Mouse (Mus musculus) frontal cortex, postnatal 14 days (tissue): ENCODE data around the gene Prkce.

Experiments
- DNase-seq, 2 experiments: peaks; one replicate each; pipeline ENCODE4 v3.0.0; 2022; ENCODE audit warnings: low spot score in 2 of 2

The Prkce gene

GRCm38 (mm10) chr17:86523374-86523773, 355.8 kb downstream of the Prkce start:
- DNase-seq: no peak

- no peak for DNase-seq
Measured at GRCm38 (mm10) chr17:86523843-86524242, 356.3 kb downstream of the Prkce start.

GRCm38 (mm10) chr17:86525075-86525474, 357.5 kb downstream of the Prkce start:
- DNase-seq: no peak

GRCm38 (mm10) chr17:86526016-86526415, 358.4 kb downstream of the Prkce start:
- DNase-seq: no peak

- no peak for DNase-seq
Measured at GRCm38 (mm10) chr17:86527298-86527697, 359.7 kb downstream of the Prkce start.

GRCm38 (mm10) chr17:86529003-86529402, 361.4 kb downstream of the Prkce start:
- DNase-seq: no peak

- DNase-seq: no peak
Measured at GRCm38 (mm10) chr17:86529411-86529810, 361.8 kb downstream of the Prkce start.

- DNase-seq: no peak
Measured at GRCm38 (mm10) chr17:86531231-86531630, 363.6 kb downstream of the Prkce start.

GRCm38 (mm10) chr17:86532783-86533548, 365.4 kb downstream of the Prkce start:
- DNase-seq: no peak

- DNase-seq: no peak
Measured at GRCm38 (mm10) chr17:86533549-86533851, 365.9 kb downstream of the Prkce start.

GRCm38 (mm10) chr17:86535096-86535495, 367.5 kb downstream of the Prkce start:
- no peak for DNase-seq

GRCm38 (mm10) chr17:86535827-86536656, 368.5 kb downstream of the Prkce start:
- DNase-seq: peak; percentile 38 to 72

GRCm38 (mm10) chr17:86539881-86540430, 372.4 kb downstream of the Prkce start:
- DNase-seq: no peak

- no peak for DNase-seq
Measured at GRCm38 (mm10) chr17:86546529-86546928, 378.9 kb downstream of the Prkce start.

GRCm38 (mm10) chr17:86549128-86549527, 381.5 kb downstream of the Prkce start:
- DNase-seq: no peak

- no peak for DNase-seq
Measured at GRCm38 (mm10) chr17:86551561-86551960, 384.0 kb downstream of the Prkce start.

GRCm38 (mm10) chr17:86551995-86552394, 384.4 kb downstream of the Prkce start:
- no peak for DNase-seq

- DNase-seq: no peak
Measured at GRCm38 (mm10) chr17:86559206-86559891, 391.8 kb downstream of the Prkce start.

GRCm38 (mm10) chr17:86560499-86560898, 392.9 kb downstream of the Prkce start:
- no peak for DNase-seq

- DNase-seq: no peak
Measured at GRCm38 (mm10) chr17:86570491-86570890, 402.9 kb downstream of the Prkce start.

- DNase-seq: no peak
Measured at GRCm38 (mm10) chr17:86571266-86571665, 403.7 kb downstream of the Prkce start.

- no peak for DNase-seq
Measured at GRCm38 (mm10) chr17:86572136-86572535, 404.6 kb downstream of the Prkce start.
